Mouse (Mus musculus): Measurements from ENCODE around the gene Lmf1. TPM values are rescaled to one million over a fixed set of nuclear protein-coding genes. Genes with fewer than 3 reads are reported as not detected.

Gene Lmf1
- polyA plus RNA-seq, 1 experiment from 2014 or later: 16.3 TPM

- Histone ChIP-seq H3K9ac (ENCODE audit: low read length) (no peak overlapping the region), H3K4me2 (replicated peaks; ENCODE audit: low read depth) (no peak overlapping the region), H3K4me3 (ENCODE audit: low read depth, low read length) (no peak overlapping the region), H3K4me1 (replicated peaks; ENCODE audit: control insufficient read depth, insufficient read depth) (no peaks in the 10 kb centered on the region), H3K27me3 (ENCODE audit: control insufficient read depth, insufficient read depth, low read length) (no peaks in the 10 kb centered on the region), H3K27ac (replicated peaks) (no peak overlapping the region), H3K36me3 (ENCODE audit: control insufficient read depth, insufficient read depth, low read length) (no peaks in the 10 kb centered on the region), H3K9me3 (ENCODE audit: control insufficient read depth, low read length) (no peaks in the 10 kb centered on the region)
- 83% methylated on average over 4 of the region's 4 CpGs for WGBS
- DNase-seq (ENCODE audit: low spot score) (no peak), ATAC-seq (ENCODE audit: low FRiP score, low TSS enrichment) (no peak)
- TF ChIP-seq CTCF (IDR thresholded peaks at IDR 0.05; ENCODE audit: low read depth) (no peak), EP300 (optimal IDR thresholded peaks at IDR 0.05) (no peak)
Observed at GRCm38 (mm10) chr17:25688922-25689321, 110.0 kb downstream of the Lmf1 start.

GRCm38 (mm10) chr17:25696263-25696662 lies 117.4 kb downstream of the Lmf1 start:
- H3K9ac ChIP-seq (ENCODE audit: low read length): no peak overlapping the region

GRCm38 (mm10) chr17:25698446-25698845 lies 119.6 kb downstream of the Lmf1 start:
- H3K4me2 ChIP-seq (replicated peaks; ENCODE audit: low read depth): no peak overlapping the region
- no peaks in the 10 kb centered on the region for H3K27me3 ChIP-seq (ENCODE audit: control insufficient read depth, insufficient read depth, low read length)
- peak; percentile 61; the same call in 1 of the 2 replicates for ATAC-seq (ENCODE audit: low FRiP score, low TSS enrichment)
- H3K9me3 ChIP-seq (ENCODE audit: control insufficient read depth, low read length): no peaks in the 10 kb centered on the region
- no peak overlapping the region for H3K9ac ChIP-seq (ENCODE audit: low read length)
- H3K36me3 ChIP-seq (ENCODE audit: control insufficient read depth, insufficient read depth, low read length): no peaks in the 10 kb centered on the region
- DNase-seq (ENCODE audit: low spot score): peak; percentile 72
- no peak overlapping the region for H3K4me3 ChIP-seq (ENCODE audit: low read depth, low read length)
- H3K4me1 ChIP-seq (replicated peaks; ENCODE audit: control insufficient read depth, insufficient read depth): no peaks in the 10 kb centered on the region
- peak; percentile 93 for TF ChIP-seq CTCF (IDR thresholded peaks at IDR 0.05; ENCODE audit: low read depth)
- no peak for TF ChIP-seq EP300 (optimal IDR thresholded peaks at IDR 0.05)
- H3K27ac ChIP-seq (replicated peaks): no peak overlapping the region
- WGBS: 12% methylated on average over 7 of the region's 7 CpGs

More at GRCm38 (mm10) chr17:25696263-25696662, 117.4 kb downstream of the Lmf1 start:
- Histone ChIP-seq H3K4me1 (replicated peaks; ENCODE audit: control insufficient read depth, insufficient read depth) (no peaks in the 10 kb centered on the region), H3K27me3 (ENCODE audit: control insufficient read depth, insufficient read depth, low read length) (no peaks in the 10 kb centered on the region), H3K4me2 (replicated peaks; ENCODE audit: low read depth) (no peak overlapping the region), H3K36me3 (ENCODE audit: control insufficient read depth, insufficient read depth, low read length) (no peaks in the 10 kb centered on the region), H3K4me3 (ENCODE audit: low read depth, low read length) (no peak overlapping the region), H3K9me3 (ENCODE audit: control insufficient read depth, low read length) (no peaks in the 10 kb centered on the region), H3K27ac (replicated peaks) (no peak overlapping the region)
- WGBS: 21% methylated on average over 1 of the region's 1 CpGs
- TF ChIP-seq CTCF (IDR thresholded peaks at IDR 0.05; ENCODE audit: low read depth) (no peak), EP300 (optimal IDR thresholded peaks at IDR 0.05) (no peak)
- DNase-seq (ENCODE audit: low spot score): no peak
- no peak for ATAC-seq (ENCODE audit: low FRiP score, low TSS enrichment)

- H3K9me3 ChIP-seq (ENCODE audit: control insufficient read depth, low read length): no peaks in the 10 kb centered on the region
- no peaks in the 10 kb centered on the region for H3K36me3 ChIP-seq (ENCODE audit: control insufficient read depth, insufficient read depth, low read length)
- no peaks in the 10 kb centered on the region for H3K4me1 ChIP-seq (replicated peaks; ENCODE audit: control insufficient read depth, insufficient read depth)
- ATAC-seq (ENCODE audit: low FRiP score, low TSS enrichment): no peak
- DNase-seq (ENCODE audit: low spot score): no peak
- H3K4me3 ChIP-seq (ENCODE audit: low read depth, low read length): no peak overlapping the region
- no peaks in the 10 kb centered on the region for H3K27me3 ChIP-seq (ENCODE audit: control insufficient read depth, insufficient read depth, low read length)
- no peak overlapping the region for H3K4me2 ChIP-seq (replicated peaks; ENCODE audit: low read depth)
- 56% methylated on average over 9 of the region's 9 CpGs for WGBS
- no peak overlapping the region for H3K27ac ChIP-seq (replicated peaks)
- H3K9ac ChIP-seq (ENCODE audit: low read length): no peak overlapping the region
- TF ChIP-seq EP300 (optimal IDR thresholded peaks at IDR 0.05) (no peak), CTCF (IDR thresholded peaks at IDR 0.05; ENCODE audit: low read depth) (peak; percentile 55)
Observed at GRCm38 (mm10) chr17:25700863-25701496, 122.1 kb downstream of the Lmf1 start.

- no peak overlapping the region for H3K4me2 ChIP-seq (replicated peaks; ENCODE audit: low read depth)
- WGBS: 92% methylated on average over 2 of the region's 2 CpGs
- H3K36me3 ChIP-seq (ENCODE audit: control insufficient read depth, insufficient read depth, low read length): no peaks in the 10 kb centered on the region
- ATAC-seq (ENCODE audit: low FRiP score, low TSS enrichment) (no peak), DNase-seq (ENCODE audit: low spot score) (no peak)
- no peaks in the 10 kb centered on the region for H3K27me3 ChIP-seq (ENCODE audit: control insufficient read depth, insufficient read depth, low read length)
- H3K9ac ChIP-seq (ENCODE audit: low read length): no peak overlapping the region
- H3K9me3 ChIP-seq (ENCODE audit: control insufficient read depth, low read length): no peaks in the 10 kb centered on the region
- H3K4me1 ChIP-seq (replicated peaks; ENCODE audit: control insufficient read depth, insufficient read depth): no peaks in the 10 kb centered on the region
- no peak for TF ChIP-seq CTCF (IDR thresholded peaks at IDR 0.05; ENCODE audit: low read depth)
- TF ChIP-seq EP300 (optimal IDR thresholded peaks at IDR 0.05): no peak
- H3K4me3 ChIP-seq (ENCODE audit: low read depth, low read length): no peak overlapping the region
- no peak overlapping the region for H3K27ac ChIP-seq (replicated peaks)
Observed at GRCm38 (mm10) chr17:25709994-25710393, 131.1 kb downstream of the Lmf1 start.

GRCm38 (mm10) chr17:25711136-25711535 lies 132.3 kb downstream of the Lmf1 start:
- H3K4me2 ChIP-seq (replicated peaks; ENCODE audit: low read depth): no peak overlapping the region
- H3K36me3 ChIP-seq (ENCODE audit: control insufficient read depth, insufficient read depth, low read length): no peaks in the 10 kb centered on the region
- no peak overlapping the region for H3K27ac ChIP-seq (replicated peaks)
- WGBS: 66% methylated on average over 4 of the region's 4 CpGs
- H3K27me3 ChIP-seq (ENCODE audit: control insufficient read depth, insufficient read depth, low read length): no peaks in the 10 kb centered on the region
- DNase-seq (ENCODE audit: low spot score) (no peak), ATAC-seq (ENCODE audit: low FRiP score, low TSS enrichment) (no peak)
- no peaks in the 10 kb centered on the region for H3K4me1 ChIP-seq (replicated peaks; ENCODE audit: control insufficient read depth, insufficient read depth)
- no peaks in the 10 kb centered on the region for H3K9me3 ChIP-seq (ENCODE audit: control insufficient read depth, low read length)
- no peak overlapping the region for H3K4me3 ChIP-seq (ENCODE audit: low read depth, low read length)
- no peak for TF ChIP-seq CTCF (IDR thresholded peaks at IDR 0.05; ENCODE audit: low read depth)
- TF ChIP-seq EP300 (optimal IDR thresholded peaks at IDR 0.05): no peak
- H3K9ac ChIP-seq (ENCODE audit: low read length): no peak overlapping the region

Other genes starting within 250 kb of the Lmf1 start
- gene Tpsab1, start 233.5 kb upstream of the Lmf1 start, polyA plus RNA-seq (2015; fragmentation: Nextera tagmentation; extraction: Ambion mirVana): 0.62 and 0.75 TPM in 2 replicates
- 18.1 and 18.5 TPM in 2 replicates for gene Tpsb2, start 212.8 kb upstream of the Lmf1 start, polyA plus RNA-seq (2015; fragmentation: Nextera tagmentation; extraction: Ambion mirVana)
- 0.16 and 0.27 TPM in 2 replicates for gene Tpsg1, start 209.8 kb upstream of the Lmf1 start, polyA plus RNA-seq (2015; fragmentation: Nextera tagmentation; extraction: Ambion mirVana)
- gene Cacna1h, start 145.3 kb upstream of the Lmf1 start, polyA plus RNA-seq (2015; fragmentation: Nextera tagmentation; extraction: Ambion mirVana): 1.5 and 1.7 TPM in 2 replicates
- gene Tekt4, start 124.5 kb upstream of the Lmf1 start, polyA plus RNA-seq (2015; fragmentation: Nextera tagmentation; extraction: Ambion mirVana): 0.06 TPM in 1 of 2 replicates, not detected in the other
- gene Sstr5, start 81.8 kb upstream of the Lmf1 start, polyA plus RNA-seq (2015; fragmentation: Nextera tagmentation; extraction: Ambion mirVana): 0.06 and 0.16 TPM in 2 replicates
- 1.4 and 1.6 TPM in 2 replicates for gene Sox8, start 8.4 kb upstream of the Lmf1 start, polyA plus RNA-seq (2015; fragmentation: Nextera tagmentation; extraction: Ambion mirVana)
- gene Gng13, start 138.1 kb downstream of the Lmf1 start, polyA plus RNA-seq (2015; fragmentation: Nextera tagmentation; extraction: Ambion mirVana): 1.4 and 1.7 TPM in 2 replicates
- 4.2 and 5.4 TPM in 2 replicates for gene Chtf18, start 148.3 kb downstream of the Lmf1 start, polyA plus RNA-seq (2015; fragmentation: Nextera tagmentation; extraction: Ambion mirVana)
- 10.3 and 10.5 TPM in 2 replicates for gene Rpusd1, start 148.6 kb downstream of the Lmf1 start, polyA plus RNA-seq (2015; fragmentation: Nextera tagmentation; extraction: Ambion mirVana)
- 0.05 and 0.10 TPM in 2 replicates for gene Mslnl, start 157.0 kb downstream of the Lmf1 start, polyA plus RNA-seq (2015; fragmentation: Nextera tagmentation; extraction: Ambion mirVana)
- gene Msln, start 175.3 kb downstream of the Lmf1 start, polyA plus RNA-seq (2015; fragmentation: Nextera tagmentation; extraction: Ambion mirVana): 54.8 and 70.6 TPM in 2 replicates
- 19.1 and 20.9 TPM in 2 replicates for gene Narfl, start 194.7 kb downstream of the Lmf1 start, polyA plus RNA-seq (2015; fragmentation: Nextera tagmentation; extraction: Ambion mirVana)
- gene Haghl, start 206.6 kb downstream of the Lmf1 start, polyA plus RNA-seq (2015; fragmentation: Nextera tagmentation; extraction: Ambion mirVana): 37.5 and 40.2 TPM in 2 replicates
- 0.23 and 0.24 TPM in 2 replicates for gene Ccdc78, start 207.5 kb downstream of the Lmf1 start, polyA plus RNA-seq (2015; fragmentation: Nextera tagmentation; extraction: Ambion mirVana)
- 91.0 and 94.7 TPM in 2 replicates for gene Fam173a, start 213.8 kb downstream of the Lmf1 start, polyA plus RNA-seq (2015; fragmentation: Nextera tagmentation; extraction: Ambion mirVana)
- 0.65 TPM in 1 of 2 replicates, not detected in the other for gene AC134908.4, start 216.6 kb downstream of the Lmf1 start, polyA plus RNA-seq (2015; fragmentation: Nextera tagmentation; extraction: Ambion mirVana)
- gene Metrn, start 218.1 kb downstream of the Lmf1 start, polyA plus RNA-seq (2015; fragmentation: Nextera tagmentation; extraction: Ambion mirVana): 18.7 and 19.0 TPM in 2 replicates
- gene Fbxl16, start 230.0 kb downstream of the Lmf1 start, polyA plus RNA-seq (2015; fragmentation: Nextera tagmentation; extraction: Ambion mirVana): 1.3 and 1.9 TPM in 2 replicates
- 10.8 and 12.5 TPM in 2 replicates for gene Wdr24, start 244.5 kb downstream of the Lmf1 start, polyA plus RNA-seq (2015; fragmentation: Nextera tagmentation; extraction: Ambion mirVana)
- 29.7 and 31.5 TPM in 2 replicates for gene Jmjd8, start 249.8 kb downstream of the Lmf1 start, polyA plus RNA-seq (2015; fragmentation: Nextera tagmentation; extraction: Ambion mirVana)

Measured in stomach, postnatal 0 days (tissue).